Mouse (Mus musculus) megakaryocyte, embryonic 14.5 days (primary cell): ENCODE results near the gene Lrguk.

Experiments used
- FLI1 ChIP-seq: IDR thresholded peaks from 2 replicates; pipeline ENCODE4 v1.6.1; 2012; ENCODE audit warnings: low read length, inconsistent platforms, mixed read lengths
- GATA1 ChIP-seq: IDR thresholded peaks from 3 replicates; pipeline ENCODE4 v1.6.1; 2012; ENCODE audit warnings: mixed read lengths, low read length, inconsistent platforms, borderline replicate concordance

DNA sequence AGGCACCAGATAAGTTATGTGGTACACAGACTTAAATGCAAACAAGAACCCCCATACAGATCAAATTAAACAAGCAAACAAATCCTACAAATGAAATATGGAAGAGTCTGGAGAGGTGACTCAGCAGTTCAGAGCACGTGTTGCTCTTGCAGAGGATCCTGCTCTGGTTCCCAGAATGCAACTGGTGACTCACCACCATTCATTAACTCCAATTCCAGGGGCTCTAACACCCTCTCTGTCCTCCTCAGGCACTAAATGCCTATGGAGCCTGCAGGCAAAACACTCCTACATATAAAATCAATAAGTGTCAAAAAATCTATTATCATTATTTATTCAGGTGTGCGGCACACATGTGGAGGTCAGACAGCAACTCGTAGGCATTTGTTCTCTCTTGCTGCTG lies 4.8 kb downstream of the Lrguk start:
- TF ChIP-seq GATA1 (no peak), FLI1 (no peak)
